Mouse (Mus musculus): ENCODE data around the gene Slc38a8.

The Slc38a8 gene

GRCm38 (mm10) chr8:119501598-119501997 is at the start of gene Slc38a8:
Slc38a8 (minus strand) TSS chr8:119501698.
- DNase-seq (ENCODE audit: extremely low read depth, low read depth), result no peak

- no peak for DNase-seq (ENCODE audit: extremely low read depth, low read depth)
These were observed 47.1 kb upstream of the Slc38a8 start for GRCm38 (mm10) chr8:119548560-119549113.

DNA sequence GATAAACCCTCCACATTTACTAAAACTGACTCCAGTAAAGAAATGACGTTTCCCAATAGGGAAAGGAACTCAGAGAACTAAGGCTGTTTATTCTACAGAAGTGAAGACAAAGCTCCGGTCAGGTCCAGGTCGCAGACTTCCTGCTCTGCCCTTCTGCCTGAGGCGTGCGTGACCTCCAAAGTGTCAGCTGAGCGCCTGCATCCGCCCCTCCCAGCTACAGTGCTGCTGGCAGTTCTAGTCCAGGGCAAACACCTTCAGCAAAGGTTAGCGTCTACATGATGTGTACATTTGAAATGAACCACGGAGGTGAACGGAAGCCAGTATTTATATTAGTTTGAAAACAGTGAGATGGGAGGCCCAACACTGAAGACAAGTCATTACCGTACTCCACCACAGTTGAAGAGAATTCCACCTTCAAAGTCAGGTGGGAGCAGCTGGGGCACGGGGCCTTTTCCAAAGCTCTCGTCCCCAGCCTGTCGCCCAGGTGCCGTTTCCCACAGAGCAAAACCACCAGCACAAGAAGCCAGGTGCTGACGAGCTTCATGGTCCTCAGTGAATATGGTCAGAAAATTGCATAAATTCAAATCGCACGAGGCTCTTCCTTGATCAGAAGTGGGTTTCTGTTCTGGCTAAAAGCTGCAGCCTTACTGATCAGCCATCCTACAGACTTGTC is 45.7 kb upstream of the Slc38a8 start:
- DNase-seq (ENCODE audit: extremely low read depth, low read depth), result no peak

GRCm38 (mm10) chr8:119545791-119546190 is 44.3 kb upstream of the Slc38a8 start:
- DNase-seq (ENCODE audit: extremely low read depth, low read depth), result no peak

- DNase-seq (ENCODE audit: extremely low read depth, low read depth), result no peak
These were observed 43.7 kb upstream of the Slc38a8 start for GRCm38 (mm10) chr8:119545180-119545579.

GRCm38 (mm10) chr8:119544606-119545005 is 43.1 kb upstream of the Slc38a8 start:
- no peak for DNase-seq (ENCODE audit: extremely low read depth, low read depth)

- no peak for DNase-seq (ENCODE audit: extremely low read depth, low read depth)
These were observed 30.5 kb upstream of the Slc38a8 start for GRCm38 (mm10) chr8:119531973-119532372.

GRCm38 (mm10) chr8:119531397-119531796 is 29.9 kb upstream of the Slc38a8 start:
- DNase-seq (ENCODE audit: extremely low read depth, low read depth), result no peak

DNA sequence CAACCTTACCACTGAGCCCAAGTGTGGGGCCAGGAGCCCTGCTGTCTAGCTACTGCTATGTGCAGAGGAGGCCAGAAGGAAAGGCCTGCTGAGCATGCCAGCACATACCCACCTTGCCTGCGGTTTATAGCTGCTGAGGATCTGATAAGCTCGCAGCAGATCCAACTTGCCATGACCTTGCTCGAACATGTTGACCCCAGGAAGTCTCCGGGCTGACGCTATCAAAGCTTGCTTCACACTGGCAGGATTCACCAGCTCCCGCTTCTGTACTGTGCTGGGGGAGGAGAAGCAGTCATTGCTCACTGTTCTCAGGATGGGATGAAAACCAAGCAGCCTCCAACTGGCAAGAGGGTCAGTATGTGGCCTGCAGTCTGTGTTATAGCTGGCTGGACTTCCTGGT is 29.4 kb upstream of the Slc38a8 start:
- DNase-seq (ENCODE audit: extremely low read depth, low read depth), result no peak

DNA sequence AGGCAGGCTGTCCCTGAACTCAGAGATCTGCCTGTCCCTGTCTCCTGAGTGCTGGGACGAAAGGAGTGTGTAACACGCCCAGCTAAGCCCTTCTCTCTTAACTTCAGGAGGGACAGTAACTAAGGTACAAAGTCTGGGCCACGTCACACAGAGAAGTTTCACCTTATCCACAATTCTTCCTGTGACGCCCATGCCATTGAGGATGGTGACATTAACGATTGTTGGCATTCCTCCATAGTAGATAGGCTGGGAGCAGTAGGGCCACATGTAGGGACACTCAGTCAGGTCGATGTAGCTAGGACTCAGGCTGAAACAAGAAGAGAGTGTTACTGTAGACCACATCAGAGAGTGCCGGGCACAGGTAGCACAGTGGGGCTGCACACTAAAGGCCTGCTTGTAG is 27.3 kb upstream of the Slc38a8 start:
- DNase-seq (ENCODE audit: extremely low read depth, low read depth), result no peak

- DNase-seq (ENCODE audit: extremely low read depth, low read depth), result no peak
These were observed 18.6 kb upstream of the Slc38a8 start for GRCm38 (mm10) chr8:119520102-119520501.

GRCm38 (mm10) chr8:119516674-119517073 is 15.2 kb upstream of the Slc38a8 start:
- DNase-seq (ENCODE audit: extremely low read depth, low read depth), result no peak

GRCm38 (mm10) chr8:119515767-119516166 is 14.3 kb upstream of the Slc38a8 start:
- no peak for DNase-seq (ENCODE audit: extremely low read depth, low read depth)

GRCm38 (mm10) chr8:119514940-119515339 is 13.4 kb upstream of the Slc38a8 start:
- peak; percentile 87 for DNase-seq (ENCODE audit: extremely low read depth, low read depth)

DNA sequence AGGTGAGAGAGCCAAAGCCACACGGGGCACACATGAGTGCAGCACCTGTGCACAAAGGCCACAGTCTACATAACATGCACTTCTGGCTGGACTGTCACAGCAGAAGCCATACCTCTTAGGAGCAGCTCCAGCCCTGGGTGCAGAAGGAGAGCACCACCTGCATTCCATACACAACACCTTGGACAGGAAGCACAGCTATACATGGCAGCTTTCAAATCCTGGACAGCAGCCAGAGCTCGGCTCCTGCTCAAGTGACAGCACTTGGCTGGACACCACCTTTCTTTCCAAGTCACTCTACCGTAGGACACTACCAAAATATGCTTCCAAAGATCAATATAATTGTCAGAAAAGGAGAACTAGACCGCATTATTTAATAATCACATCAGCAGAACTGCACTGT is 11.9 kb upstream of the Slc38a8 start:
- DNase-seq (ENCODE audit: extremely low read depth, low read depth), result no peak

GRCm38 (mm10) chr8:119511722-119512121 is 10.2 kb upstream of the Slc38a8 start:
- DNase-seq (ENCODE audit: extremely low read depth, low read depth), result no peak

DNA sequence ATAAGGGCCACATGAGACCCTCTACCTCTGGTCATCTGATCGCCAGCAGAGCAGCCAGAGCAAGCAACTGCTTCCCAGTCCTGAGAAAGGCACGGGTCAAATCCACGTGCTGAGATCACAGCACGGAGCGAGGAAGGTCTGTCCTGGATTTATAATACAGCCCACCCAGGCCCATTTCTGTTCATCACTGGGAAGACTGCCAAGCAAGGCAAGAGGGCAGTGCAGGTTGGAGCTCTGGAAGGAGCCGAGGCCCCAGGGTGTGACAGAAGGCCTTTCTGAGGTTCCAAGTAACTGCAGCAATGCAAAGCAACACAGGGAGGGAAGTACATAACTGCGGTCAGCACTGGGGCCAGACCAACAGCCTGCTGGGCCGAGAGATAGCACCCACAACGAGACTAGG is 9.0 kb upstream of the Slc38a8 start:
- DNase-seq (ENCODE audit: extremely low read depth, low read depth), result no peak

DNA sequence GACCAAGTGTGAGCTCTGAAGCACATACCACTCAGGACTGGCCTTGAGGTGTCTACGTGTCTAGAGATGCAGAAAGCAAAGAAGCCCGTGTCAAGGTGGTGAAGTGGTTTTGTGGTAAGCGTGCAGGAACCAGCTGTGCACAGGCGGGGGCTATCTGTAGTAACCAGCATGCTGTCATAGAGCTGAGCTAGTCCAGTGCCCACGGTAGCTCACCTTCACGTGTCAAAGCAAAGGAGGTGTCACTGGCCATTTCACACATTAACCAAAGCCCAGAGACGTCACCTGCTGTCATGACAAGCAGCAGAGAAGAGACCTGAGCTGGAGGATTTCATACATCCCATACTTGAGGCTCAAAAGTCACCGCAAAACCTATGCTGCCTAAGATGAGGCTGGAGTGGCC is 4.6 kb upstream of the Slc38a8 start:
- no peak for DNase-seq (ENCODE audit: extremely low read depth, low read depth)

- no peak for DNase-seq (ENCODE audit: extremely low read depth, low read depth)
These were observed 4.0 kb upstream of the Slc38a8 start for GRCm38 (mm10) chr8:119505488-119505887.

DNA sequence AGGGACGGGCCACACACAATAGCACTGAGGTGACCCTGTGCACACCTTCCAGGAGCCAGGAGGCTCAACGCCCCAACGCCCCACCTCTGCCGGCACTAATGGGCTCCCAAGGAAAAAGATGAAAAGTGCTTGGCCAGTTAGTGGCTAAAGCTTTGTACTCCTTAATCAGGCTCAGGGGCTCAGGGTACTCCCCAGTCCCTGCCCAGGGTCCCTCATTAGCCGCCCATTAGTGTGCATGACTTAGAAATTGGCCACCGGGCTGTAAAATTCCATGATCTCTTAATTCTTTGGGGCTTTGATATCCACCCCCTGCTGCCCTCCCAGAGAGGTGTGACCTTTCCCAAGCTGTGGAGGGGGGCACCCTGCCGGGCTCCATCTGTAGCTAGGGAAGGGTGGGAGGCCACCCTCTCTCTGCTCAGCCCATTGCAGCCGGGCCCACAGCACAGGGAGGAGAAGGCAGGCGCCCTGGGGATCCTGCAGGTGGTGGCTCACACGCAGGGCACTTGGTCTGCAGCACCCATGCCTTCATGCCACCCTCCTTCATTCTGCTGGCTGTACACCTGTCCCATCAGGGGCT is 1.8 kb upstream of the Slc38a8 start:
- no peak for DNase-seq (ENCODE audit: extremely low read depth, low read depth)

DNA sequence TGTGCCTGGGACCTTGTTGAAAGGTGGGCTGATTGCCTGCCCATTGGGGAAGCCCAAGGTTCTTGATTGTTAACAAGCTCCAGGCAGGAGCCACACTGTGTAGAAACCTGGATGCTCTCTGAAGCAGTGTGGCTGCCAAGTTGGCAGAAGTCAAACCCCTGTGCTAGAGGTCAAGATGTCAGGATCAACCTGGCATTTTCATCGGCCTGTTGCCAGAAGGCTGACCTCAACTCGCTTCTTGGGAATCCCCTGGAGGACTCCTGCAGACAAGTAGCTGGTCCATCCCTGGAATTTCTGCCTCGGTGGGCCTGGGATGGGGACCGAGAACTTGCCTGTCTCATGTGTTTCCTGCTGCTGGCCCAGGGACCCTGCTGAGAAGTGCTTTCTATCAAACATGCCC is 613 bp upstream of the Slc38a8 start:
- no peak for DNase-seq (ENCODE audit: extremely low read depth, low read depth)

DNA sequence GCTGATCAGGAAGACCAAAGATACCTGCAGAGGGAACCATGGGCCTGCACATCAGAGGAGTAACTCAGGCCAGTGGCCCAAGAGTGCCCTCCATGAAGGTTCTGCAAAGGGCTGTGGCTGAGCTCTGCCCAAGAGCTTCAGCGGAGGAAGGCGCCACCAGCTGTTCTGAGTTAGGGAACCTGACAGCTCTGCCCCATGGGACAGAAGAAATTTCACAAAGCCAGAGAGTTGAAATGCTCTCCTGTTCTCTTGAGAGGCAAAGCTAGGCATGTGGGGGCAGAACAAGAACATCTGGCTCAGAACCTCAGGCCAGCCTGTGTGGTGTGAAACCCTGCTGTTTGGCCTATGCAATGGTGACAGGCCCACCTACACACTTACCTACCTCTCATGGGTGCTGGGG is 1.7 kb downstream of the Slc38a8 start:
- no peak for DNase-seq (ENCODE audit: extremely low read depth, low read depth)

DNA sequence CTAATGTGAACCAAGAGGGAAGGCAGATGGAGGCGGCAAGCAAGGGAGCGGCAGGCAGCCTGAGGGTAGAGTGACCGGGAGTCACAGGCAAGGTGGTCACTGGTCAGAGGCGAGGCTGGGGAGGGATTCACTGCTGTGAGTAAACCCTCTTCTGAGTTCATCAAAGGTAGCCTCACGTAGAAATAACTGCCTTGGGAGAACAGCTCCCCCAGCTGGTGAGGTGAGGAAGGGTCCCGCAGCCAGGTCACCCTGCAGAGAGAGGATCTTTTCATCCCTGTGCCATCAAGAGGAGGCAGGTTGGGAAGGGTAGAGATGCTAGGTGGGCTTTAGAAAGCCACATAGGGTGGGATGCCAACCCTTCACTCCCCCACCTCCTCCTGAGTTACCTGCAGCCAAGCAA is 4.7 kb downstream of the Slc38a8 start:
- no peak for DNase-seq (ENCODE audit: extremely low read depth, low read depth)

All from MEL-GATA-1-ER (cell line).